Mouse (Mus musculus) kidney, adult 9 months (tissue): ENCODE measurements around the gene Wdr73.

ENCODE experiments used
- DNase-seq: peaks from one replicate; pipeline ENCODE4 v3.0.0; 2022

Wdr73 gene

DNA sequence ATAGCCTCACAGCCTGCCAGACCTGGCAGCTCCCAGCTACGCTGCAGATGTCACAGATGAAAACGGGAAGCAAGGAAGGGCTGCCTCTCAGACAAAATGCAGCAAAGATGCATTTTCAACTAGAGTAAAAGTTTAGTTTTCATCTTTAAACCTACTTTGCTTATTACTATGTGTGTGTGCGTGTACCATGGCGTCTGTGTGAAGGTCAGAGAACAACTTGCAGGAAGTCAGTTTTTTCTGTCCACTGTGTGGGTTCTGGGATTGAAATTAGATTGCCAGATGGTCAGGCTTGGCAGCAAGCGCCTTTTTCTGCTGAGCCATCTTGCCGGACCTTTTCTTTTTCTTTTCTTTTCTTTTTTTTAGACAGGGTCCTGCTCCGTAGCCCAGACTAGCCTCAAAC, 6.9 kb downstream of the Wdr73 start:
- no peak for DNase-seq

DNA sequence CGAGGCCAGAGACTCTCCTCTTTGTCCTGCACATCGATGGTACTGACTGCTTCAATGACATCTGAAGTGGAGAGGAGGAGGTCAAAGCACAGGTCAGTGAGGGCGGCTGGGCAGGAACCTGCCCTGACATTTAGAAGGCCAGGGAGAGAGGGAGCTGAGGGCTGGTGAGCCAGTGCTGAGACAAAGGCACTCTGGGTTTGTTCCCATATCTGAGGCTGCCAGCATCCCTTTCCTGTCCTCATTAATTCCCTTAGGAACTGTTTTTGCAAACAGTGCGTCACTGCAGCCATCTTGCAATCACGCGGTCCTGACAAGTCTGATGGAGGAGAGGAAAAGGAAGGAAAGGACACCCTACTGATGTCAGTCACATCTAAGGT, 7.3 kb downstream of the Wdr73 start:
- peak; percentile 51 for DNase-seq

DNA sequence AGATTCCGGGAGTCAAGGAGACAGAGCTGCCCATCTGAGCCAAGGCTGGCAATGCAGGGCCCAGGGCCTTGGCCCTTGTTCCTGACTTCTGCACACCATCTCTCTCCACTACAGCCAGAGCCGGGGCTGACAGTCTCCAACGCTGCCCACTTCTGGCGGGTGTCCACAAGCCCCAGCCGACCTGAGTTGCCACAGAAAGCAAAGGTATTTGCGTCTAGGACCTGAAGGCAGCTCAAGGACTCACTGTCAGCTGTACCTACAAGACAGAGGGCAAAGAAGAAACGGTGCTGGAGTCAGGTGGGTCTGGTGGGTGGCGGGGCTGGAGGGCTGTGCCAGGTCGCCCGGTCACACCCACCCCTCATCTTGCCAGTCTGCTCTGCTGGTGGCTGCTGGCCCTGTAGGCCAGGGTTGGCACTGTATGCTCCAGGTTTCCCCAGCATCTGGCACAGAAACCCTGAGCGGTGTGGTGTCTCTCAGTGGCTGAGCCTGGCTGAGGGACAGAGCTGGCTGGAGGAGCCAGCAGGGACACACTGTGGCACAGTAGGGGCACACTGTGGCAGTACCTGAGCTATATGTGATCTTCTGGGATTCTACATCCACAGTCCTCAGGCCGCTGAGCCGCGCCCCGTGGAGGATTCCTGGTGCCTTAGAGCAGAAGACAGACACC, 7.8 kb downstream of the Wdr73 start:
- no peak for DNase-seq

DNA sequence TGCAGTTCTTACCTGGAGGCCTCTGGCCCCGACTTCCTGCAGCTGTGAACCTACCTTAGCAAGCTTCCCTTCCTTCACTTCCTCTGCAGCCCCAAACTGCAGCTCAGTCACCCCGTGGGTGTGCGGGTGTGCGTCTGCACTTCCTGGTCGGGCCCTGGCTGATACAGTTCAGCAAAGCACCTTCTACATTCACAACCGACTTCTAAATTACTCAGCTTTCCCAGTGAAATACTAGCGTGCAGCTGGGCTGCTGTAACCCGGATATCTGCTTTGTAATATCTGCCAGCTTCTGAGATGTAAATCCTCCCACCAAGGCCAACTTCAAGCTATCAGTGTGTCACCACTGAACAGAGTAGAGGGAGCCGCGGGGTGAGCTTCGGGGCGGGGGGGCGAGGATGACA, 11.2 kb downstream of the Wdr73 start:
- DNase-seq, result peak; percentile 20

DNA sequence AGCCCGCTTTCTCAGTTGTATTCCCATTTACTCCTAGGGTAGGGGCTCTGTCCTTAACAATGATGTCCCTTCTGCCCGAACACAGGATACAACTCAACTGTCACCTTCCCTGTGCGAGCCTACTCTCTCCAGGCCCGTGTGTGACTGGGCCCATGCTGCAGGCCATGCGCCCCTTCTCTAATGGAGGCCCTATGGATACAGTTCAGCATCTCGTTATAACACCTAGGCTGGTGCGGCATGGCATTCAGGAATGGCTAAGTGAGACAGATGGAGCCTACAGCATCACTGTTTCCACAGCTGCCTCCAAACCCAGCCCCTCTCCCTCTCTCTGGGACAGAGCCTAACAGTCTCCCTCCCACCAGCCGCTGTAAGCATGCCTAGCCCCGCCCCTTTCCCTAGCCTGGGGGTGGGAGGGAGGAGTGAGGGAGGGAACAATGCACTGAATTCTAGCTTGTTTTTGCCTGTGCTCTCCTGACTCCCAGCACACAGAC, 12.0 kb downstream of the Wdr73 start:
- DNase-seq, result peak; percentile 51

DNA sequence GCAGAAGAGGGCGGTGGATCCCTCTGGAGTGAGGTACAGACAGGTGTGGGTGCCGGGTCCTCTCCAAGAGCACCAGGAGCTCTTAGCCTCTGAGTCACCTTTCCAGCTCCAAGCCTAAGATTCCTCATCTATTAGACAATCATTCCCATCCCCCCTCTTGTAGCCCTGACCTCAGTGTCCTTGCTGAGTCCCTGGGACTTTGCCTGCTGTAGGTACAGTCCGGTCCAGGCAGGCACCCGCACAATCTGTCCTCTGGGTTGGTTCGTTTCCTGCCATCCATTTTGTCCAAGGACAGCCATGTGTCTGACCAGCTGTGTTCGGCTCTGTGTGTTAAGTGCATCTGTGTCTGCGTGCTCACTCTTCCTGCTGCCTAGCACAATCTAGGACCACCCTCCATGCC, 12.5 kb downstream of the Wdr73 start:
- DNase-seq, result no peak

DNA sequence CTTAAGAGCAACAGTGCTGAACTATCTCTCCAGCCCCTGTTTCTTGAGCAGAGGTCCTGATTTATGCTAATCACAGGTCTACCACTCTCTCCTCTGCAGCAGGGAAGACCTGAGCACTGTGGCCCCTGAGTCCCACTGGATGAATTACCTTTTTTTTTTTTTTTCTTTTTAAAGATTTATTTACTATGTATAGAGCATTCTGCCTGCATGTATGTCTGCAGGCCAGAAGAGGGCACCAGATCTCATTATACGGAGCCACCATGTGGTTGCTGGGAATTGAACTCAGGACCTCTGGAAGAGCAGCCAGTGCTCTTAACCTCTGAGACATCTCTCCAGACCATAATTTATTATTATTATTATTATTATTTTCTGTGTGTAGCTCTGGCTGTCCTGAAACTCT, 15.4 kb downstream of the Wdr73 start:
- no peak for DNase-seq

DNA sequence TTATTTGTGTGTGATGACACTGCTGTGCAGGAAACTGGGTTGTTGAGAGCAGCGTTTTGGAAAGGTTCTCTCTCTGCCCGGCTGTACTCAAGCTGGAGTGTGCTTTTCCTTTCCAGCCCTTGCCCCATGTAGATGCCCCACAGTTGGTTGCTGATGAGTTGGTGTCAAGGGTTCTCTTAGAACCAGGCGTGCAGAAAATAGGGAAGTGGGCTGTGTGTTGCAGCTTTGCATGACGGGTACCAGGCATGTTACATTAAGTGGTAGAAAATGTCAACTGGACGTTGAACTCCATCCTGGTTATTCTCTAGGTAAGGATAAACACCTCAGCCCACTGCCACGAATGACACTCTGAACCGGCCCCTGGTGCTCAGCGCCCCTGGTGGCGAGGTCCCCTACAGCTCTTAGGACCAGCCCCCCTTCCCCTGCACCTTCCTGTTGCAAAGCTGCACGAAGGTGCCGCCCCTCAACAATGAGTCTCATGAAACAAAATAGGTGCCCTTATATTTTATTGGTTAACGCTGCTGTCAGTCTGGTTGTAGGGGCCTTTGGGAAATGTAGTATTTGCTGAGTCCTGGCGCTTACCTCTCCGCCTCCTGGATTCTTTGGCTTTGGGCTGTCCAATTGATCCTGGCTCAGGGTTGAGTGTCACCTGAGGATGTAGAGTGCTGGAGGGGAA, 18.1 kb downstream of the Wdr73 start:
- peak; percentile 86 for DNase-seq

DNA sequence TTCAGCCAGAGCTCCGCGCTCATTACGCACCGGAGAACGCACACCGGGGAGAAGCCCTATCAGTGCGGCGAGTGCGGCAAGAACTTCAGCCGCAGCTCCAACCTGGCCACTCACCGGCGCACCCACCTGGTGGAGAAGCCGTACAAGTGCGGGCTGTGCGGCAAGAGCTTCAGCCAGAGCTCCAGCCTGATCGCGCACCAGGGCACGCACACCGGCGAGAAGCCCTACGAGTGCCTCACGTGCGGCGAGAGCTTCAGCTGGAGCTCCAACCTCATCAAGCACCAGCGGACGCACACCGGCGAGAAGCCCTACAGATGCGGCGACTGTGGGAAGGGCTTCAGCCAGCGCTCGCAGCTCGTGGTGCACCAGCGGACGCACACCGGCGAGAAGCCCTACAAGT, 25.3 kb downstream of the Wdr73 start:
- no peak for DNase-seq

DNA sequence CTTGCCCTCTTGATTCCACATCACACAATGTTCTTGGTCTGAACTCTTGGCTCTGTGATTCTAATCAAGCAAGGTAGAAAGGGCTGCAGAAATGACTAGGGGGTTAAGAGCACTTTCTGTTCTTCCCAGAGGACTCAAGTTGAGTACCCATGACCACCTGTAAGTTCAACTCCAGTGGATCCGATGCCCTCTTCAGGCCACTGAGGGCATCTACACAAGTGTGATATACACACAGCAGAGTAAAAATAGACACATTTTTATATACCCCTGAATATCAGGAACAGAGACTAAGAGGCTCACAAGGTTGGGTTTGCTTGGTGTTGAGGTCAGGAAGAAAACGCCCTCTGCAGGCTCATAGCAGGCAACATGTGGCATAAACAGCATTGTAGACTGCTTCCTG, 27.4 kb downstream of the Wdr73 start:
- no peak for DNase-seq

DNA sequence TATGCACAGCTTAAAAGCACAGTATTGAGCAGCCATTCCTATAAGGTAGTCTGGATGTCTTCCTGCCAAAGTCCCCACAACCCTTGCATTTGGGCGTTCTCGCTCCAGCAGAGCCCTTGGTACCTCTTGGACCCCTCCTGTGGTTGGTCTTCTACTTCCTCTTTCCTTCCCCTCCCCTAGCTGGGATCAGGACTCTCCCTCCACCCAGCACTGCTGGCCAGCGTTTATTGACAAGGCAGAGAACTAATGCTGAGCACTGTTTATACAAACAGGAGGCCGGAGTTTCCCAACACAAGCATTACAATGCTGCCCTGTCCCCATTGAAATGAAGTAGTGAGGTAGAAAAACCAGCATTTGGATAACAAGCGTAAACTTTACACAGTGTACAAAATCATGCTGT, 28.0 kb downstream of the Wdr73 start:
- DNase-seq, result no peak

DNA sequence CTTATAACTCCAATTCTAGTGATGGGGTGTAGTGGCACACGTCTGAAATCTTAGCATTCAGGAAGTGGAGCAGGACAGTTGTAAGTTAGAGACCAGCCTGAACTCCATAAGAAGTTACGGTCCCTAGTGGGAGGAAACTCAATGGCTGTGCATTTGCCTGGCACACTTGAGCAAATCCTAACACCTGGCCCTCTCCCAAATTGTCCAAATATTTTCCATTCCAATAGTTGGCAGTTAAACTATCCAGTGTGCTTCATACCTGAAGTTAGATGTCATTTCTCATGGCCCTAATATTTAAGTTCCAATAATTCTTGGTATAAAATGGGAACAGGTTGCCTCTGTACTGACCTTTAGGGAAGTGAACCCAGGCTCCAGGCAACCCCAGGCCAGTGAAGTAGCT, 32.4 kb downstream of the Wdr73 start:
- peak; percentile 56 for DNase-seq

DNA sequence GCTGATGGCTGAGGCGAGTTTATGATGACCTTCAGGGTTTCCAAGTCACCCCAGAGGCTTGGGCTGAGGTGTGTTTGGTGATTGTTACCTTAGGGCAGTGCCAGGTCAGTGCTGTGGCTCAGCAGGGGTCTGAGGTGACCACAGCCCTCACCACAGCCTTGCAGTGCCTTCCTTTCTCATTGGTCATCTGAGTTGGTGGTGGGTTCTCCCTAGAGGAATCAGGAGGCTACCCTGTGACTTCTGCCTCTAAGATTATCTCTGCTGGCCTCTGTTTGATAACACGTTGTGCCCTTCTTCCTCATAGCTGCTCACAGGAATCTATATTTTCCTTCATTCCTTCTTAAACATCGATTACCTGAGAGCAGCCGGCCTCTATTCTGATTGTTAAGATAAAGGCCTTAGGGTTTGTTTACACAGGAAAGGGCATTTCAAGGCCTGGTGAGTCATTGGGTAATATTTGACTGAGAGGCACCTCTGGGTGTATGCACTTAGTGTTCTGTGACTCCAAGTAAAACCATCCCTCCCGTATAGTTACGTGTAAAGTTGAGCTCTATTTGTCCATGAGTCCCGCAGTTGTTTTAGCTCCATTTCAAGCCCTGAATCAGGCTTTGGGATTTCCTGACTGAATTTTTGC, 34.4 kb downstream of the Wdr73 start:
- DNase-seq, result peak; percentile 78

DNA sequence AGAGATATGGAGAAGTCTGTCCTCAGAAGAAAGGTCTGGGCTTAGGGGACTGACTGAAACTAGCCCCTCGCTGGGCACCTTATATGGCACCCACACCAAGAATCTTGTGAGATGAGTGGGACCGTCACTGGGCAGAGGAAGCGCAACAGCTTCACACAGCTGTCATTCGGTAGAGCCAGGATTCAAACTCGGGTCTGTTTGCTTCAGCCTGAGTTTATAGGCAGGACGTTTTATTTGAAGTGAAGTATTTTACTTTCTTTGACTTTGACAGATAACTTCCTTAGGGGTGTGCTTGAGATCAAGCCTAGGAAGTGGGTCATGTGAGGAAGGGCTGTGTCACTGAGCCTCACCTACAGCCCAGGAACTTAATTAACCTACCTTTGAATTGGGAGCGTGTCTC, 35.5 kb downstream of the Wdr73 start:
- no peak for DNase-seq

DNA sequence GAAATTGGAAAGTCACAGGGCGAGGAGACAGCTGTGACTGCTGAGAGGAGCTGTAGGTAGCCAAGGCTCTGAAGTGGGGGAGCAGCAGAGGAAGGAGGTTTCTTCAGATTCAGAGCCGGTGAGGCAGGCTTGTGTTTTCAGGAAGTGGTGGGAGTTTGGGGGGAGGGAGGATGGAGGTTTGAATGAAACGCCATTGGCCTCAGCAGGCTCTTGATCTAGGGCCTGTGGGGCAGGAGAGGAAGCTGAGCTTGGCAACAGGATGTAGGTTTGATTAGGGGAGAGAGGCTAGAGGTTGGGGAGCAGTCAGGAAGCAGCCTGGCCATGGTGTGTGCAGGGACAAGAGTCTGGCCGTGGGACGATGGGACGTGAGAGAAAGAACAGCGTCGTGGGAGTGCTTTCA, 36.2 kb downstream of the Wdr73 start:
- no peak for DNase-seq

DNA sequence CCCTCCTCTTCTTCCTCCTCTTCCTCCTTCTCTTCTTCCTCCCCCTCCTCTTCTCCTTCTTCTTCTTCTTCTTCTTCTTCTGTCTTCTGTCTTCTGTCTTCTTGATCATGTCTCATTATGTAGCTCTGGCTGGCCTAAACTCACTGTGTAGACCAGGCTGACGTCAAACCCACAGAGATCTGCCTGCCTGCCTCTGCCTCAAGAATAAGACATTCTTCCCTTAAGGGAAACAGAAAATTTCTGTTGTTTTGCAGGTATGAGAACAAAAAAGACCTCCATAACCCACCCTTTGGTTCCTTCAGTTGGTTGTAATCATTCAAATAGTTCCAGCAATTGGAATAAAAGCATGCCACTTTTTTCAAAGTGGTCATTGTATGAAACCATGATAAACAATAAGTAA, 36.9 kb downstream of the Wdr73 start:
- DNase-seq, result no peak

DNA sequence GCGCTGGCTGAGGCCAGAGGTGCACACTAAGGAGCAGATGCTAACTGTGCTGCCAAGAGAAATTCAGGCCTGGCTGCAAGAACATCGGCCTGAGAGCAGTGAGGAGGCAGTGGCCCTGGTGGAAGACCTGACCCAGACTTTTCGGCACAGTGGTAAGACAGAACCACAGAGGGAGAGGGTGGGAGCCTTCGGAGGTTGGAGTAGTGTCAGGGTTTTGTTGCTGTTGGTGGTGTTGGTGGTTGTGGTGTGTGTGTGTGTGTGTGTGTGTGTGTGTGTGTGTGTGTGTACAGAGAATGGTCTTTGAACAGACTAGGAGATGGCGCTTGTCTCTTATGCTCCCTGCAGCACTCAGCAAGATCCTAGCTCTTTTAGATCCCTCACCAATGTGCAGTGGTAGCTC, 37.5 kb downstream of the Wdr73 start:
- no peak for DNase-seq

DNA sequence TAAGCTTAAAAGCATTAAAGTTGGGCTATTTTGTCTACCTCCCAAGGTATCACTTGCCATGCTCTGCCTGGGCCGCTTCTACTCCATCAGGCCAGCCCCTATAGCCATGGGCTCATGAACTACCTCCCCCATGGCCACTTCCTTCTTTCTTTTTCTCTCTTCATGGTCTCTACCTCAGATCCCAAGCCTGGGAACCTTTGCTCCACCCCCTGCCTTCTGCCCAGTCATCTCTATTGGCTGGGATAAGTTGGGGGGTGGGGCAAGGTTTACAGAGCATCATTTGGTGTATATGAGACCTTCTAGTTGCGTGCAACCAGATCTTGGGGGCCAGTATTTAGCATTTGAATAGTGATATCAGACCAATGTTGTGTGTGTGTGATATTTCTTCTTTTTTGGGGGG, 38.6 kb downstream of the Wdr73 start:
- DNase-seq, result no peak

DNA sequence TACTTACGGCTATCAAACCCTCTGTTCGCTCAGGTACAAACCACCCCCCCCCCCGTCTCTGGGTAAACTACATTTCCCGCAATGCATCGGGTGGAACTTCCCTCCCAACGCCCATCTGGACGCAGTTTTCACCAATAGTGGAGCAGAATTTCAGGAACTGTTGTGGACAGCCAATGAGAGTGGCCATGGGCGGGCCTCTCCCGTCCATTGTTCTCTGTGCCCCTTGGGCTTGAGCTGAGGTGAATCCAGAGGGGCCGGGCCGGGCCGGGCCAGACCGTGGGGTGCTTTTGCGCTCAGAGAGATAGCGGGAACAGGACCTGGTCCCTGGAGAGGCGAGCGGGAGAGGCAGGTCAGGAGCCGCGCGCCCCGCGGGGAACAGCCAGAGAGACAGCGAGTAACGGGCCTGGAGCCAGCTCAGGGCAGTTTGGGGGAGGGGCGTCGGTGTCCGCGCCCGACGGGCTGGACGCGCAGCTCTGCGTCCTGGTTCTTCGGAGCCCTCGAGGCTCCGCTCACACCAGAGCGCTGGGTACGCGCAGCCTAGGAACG, 40.3 kb downstream of the Wdr73 start, which contains the start of gene Zscan2:
Zscan2 (plus strand) TSS at position 192 of the 546 bp plus-strand sequence.
- DNase-seq, result peak; percentile 97

DNA sequence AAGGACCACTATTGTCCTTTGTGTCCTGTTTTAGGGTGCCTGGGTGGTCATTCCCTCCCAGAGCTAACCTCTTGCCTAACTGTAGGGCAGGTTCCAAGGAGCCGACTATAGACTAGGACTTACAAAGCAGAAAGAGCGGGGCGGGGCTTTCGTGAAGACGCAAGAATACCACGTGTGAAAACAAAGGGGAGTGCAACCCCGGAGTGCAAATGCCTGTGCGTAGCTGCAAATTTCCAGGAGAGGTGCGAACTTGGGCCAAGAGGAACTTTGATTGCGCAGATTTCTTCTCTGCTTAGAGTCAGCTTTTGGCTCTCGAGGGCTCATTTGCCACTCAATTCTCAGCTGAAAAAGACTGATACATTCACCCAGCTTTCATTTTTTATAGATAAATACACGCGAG, 40.8 kb downstream of the Wdr73 start:
- peak; percentile 72 for DNase-seq

DNA sequence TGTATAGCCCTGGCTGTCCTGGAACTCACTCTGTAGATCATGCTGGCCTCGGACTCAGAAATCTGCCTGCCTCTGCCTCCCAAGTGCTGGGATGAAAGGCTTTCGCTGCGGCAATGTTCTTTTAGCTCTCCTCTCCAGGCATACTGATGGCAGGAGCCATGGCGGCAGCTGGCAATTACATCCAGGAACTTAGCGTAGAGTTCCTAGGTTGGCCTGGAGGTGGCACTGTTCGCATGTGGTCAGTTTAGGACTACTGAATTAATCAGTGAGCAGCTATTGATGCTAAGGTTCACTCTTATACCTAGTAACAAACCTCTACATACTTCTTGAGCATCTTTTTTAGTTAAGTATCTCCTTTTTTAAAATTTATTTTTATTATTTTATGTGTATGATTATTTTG, 43.9 kb downstream of the Wdr73 start:
- peak; percentile 90 for DNase-seq

DNA sequence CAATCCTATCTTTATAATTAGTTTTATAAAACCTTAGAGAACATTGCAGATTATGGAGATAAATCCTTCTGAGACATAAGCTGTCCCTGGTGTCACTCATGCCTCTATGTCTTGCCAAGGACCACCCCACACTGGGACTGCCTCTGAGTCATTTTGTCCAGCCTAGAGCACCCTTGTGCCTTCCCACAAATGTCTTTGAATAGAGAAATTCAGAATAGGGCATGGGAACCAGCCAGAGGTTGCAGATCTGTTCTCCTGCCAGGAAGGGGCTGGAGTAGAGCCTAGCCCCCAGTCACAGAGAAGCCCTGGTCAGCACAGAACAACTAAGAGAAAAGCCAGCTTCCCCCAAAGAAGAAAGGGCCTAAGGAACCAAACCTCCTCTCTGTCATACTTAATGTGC, 45.8 kb downstream of the Wdr73 start:
- no peak for DNase-seq

DNA sequence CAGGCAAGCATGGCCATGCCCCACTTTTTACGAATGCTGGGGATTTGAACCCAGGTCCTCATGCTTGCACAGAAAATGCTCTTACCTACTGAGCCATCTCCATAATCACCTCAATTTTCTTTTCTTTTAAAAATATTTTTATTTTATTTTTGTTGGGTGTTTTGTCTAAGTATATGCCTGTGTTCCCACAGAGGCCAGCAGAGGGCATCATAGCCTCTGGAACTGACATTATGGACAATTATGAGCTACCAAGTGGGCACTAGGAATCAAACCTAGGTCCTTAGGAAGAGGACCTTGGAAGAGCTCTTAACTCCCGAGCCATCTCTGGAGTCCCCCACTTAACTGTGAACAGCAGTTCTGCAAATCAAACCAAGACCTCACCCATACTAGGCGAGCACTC, 47.9 kb downstream of the Wdr73 start:
- no peak for DNase-seq

DNA sequence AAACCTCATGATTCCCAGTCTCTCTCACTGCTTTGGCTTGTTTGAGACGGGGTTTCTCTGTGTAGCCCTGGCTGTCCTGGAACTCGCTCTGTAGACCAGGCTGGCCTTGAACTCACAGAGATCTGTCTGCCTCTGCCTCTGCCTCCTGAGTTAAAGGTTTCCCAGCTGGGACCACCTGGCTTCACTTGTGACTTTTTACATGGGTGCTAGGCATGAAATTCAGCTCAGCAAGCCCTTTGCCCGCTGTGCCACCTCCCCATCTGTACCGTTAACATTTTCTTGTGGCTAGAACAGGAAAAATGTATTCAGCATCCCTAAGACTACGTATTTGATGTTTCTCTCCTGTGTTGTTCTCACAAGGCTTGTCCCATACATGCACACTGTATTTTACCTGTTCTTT, 50.5 kb downstream of the Wdr73 start:
- no peak for DNase-seq
